Mouse (Mus musculus) cerebellum, adult 2 months (tissue): ENCODE data around the gene Otogl.

Experiments used
- CTCF ChIP-seq: fragments of 200-500 bp; IDR thresholded peaks from 2 replicates; pipeline ENCODE4 v1.5.1; 2011; ENCODE audit warnings: low read depth, mild to moderate bottlenecking, control low read depth, low read length, moderate library complexity, borderline replicate concordance; ENCODE audit not compliant: insufficient read depth
- POLR2A ChIP-seq: fragments of 200-500 bp; IDR thresholded peaks from 2 replicates; pipeline ENCODE4 v1.6.1; 2011; ENCODE audit warnings: low read length, control low read depth, borderline replicate concordance; ENCODE audit not compliant: insufficient read depth

DNA sequence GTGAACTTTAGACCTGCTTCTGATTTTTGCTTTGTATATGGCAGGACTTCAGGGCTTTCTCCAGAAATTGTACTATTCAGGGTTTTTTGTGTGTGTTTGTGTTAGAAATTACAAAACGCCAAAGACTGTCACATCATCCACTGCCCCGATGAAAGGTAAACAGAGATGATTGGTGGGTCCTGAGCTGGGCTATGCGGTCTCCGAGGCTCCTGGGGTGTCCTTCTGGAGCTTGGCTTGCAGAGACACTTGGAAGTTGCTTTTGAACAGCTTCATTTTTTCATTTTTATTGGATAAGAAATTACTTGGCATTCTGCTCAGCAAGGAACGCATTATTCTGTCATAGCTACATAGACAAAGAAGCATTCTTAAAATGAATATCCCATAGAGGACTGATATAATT lies 44.7 kb upstream of the Otogl start:
- TF ChIP-seq CTCF (no peak), POLR2A (no peak)
